Comparison of ENCODE assay signal across 19 mouse cellular contexts in the genomic region with DNA sequence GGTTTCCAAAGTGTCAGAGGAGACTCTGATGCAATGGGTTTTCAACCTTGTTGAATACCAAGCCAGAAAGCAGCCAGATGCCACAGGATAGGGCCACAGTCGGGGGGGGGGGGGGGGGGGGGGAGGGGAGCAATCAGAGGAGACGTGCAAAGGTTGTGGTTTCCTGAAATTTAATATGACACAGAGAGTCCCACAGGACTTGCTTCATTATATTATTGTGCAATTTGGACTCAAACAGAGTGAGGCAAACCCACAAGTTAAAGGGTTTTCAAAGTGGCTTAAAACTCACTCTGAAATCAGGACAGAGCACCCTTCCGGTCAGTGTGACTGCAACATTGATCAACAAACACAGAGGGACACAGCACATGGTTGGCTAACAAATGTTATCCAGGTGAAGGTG.
DNase-seq lines count a peak whose midpoint lies in the region; ATAC-seq lines count a peak whose summit lies in the region.
"Had no signal": no experiment of that assay in that cellular context is flagged by ENCODE, and none has a peak within 500 bp of the region (broad histone marks: within the 10 kb centered on the region; RNA-seq: fewer than 3 reads in every experiment).

No protein-coding gene starts in this region.

- no peak overlapping the region for H3K4me3 ChIP-seq in embryonic facial prominence, embryonic 10.5 days
- H3K4me3 ChIP-seq in liver, embryonic 15.5 days (replicated peaks) = no peak overlapping the region
- no peak overlapping the region for H3K4me3 ChIP-seq in midbrain, embryonic 15.5 days
- no peak overlapping the region for H3K4me3 ChIP-seq in hindbrain, embryonic 14.5 days (replicated peaks; ENCODE audit: low read length)
- H3K4me3 ChIP-seq: erythroblast, embryonic 14.5 days; heart, embryonic 15.5 days; hindbrain, embryonic 12.5 days; limb, embryonic 15.5 days; midbrain, embryonic 12.5 days had no signal

- no peaks in the 10 kb centered on the region for H3K36me3 ChIP-seq in embryonic facial prominence, embryonic 10.5 days (replicated peaks)
- no peaks in the 10 kb centered on the region for H3K36me3 ChIP-seq in liver, embryonic 15.5 days (replicated peaks)
- no peaks in the 10 kb centered on the region for H3K36me3 ChIP-seq in midbrain, embryonic 15.5 days (replicated peaks)
- H3K36me3 ChIP-seq in hindbrain, embryonic 14.5 days (replicated peaks; ENCODE audit: control insufficient read depth, insufficient read depth) = no peaks in the 10 kb centered on the region
- H3K36me3 ChIP-seq: G1E; heart, embryonic 15.5 days; hindbrain, embryonic 12.5 days; limb, embryonic 15.5 days; midbrain, embryonic 12.5 days had no signal

- no peak overlapping the region for H3K27ac ChIP-seq in embryonic facial prominence, embryonic 10.5 days (replicated peaks)
- H3K27ac ChIP-seq in liver, embryonic 15.5 days (replicated peaks) = peak overlapping the region; percentile 54
- no peak overlapping the region for H3K27ac ChIP-seq in midbrain, embryonic 15.5 days
- H3K27ac ChIP-seq in hindbrain, embryonic 14.5 days = no peak overlapping the region
- H3K27ac ChIP-seq: heart, embryonic 15.5 days; hindbrain, embryonic 12.5 days; limb, embryonic 15.5 days; midbrain, embryonic 12.5 days had no signal

- H3K9ac ChIP-seq in liver, embryonic 15.5 days = no peak overlapping the region
- no peak overlapping the region for H3K9ac ChIP-seq in midbrain, embryonic 15.5 days
- no peak overlapping the region for H3K9ac ChIP-seq in hindbrain, embryonic 14.5 days
- H3K9ac ChIP-seq: heart, embryonic 15.5 days; hindbrain, embryonic 12.5 days; limb, embryonic 15.5 days; midbrain, embryonic 12.5 days had no signal

- peaks cover 8% of the 10 kb centered on the region for H3K4me1 ChIP-seq in embryonic facial prominence, embryonic 10.5 days
- peaks cover 3% of the 10 kb centered on the region; the same call in 1 of the 2 replicates for H3K4me1 ChIP-seq in liver, embryonic 15.5 days (replicated peaks)
- H3K4me1 ChIP-seq in midbrain, embryonic 15.5 days = no peaks in the 10 kb centered on the region
- no peaks in the 10 kb centered on the region for H3K4me1 ChIP-seq in hindbrain, embryonic 14.5 days (replicated peaks; ENCODE audit: control insufficient read depth, insufficient read depth, low read length)
- H3K4me1 ChIP-seq: heart, embryonic 15.5 days; hindbrain, embryonic 12.5 days; midbrain, embryonic 12.5 days had no signal

- ATAC-seq in liver, embryonic 15.5 days (ENCODE audit: insufficient read depth) = peak; percentile 88
- ATAC-seq in midbrain, embryonic 15.5 days (replicated peaks) = no peak
- no peak for ATAC-seq in hindbrain, embryonic 14.5 days (ENCODE audit: low FRiP score)

- DNase-seq in adrenal gland, postnatal 10 days = peak; percentile 7
- DNase-seq in adrenal gland, postnatal 4 days (ENCODE audit: low spot score in 2 of 2) = no peak
- peak; percentile 92 for DNase-seq in 3T3-L1 (ENCODE audit: low read depth, low spot score)
- DNase-seq in embryonic facial prominence, embryonic 10.5 days (ENCODE audit: low spot score) = peak; percentile 45
- no peak for DNase-seq in cerebellum, postnatal 4 days (ENCODE audit: low spot score in 2 of 2)
- DNase-seq in hindbrain, embryonic 14.5 days (ENCODE audit: low spot score) = no peak
- DNase-seq: B cell, adult 2 months; cerebellum, adult 2 months; gastrocnemius, postnatal 36 days; kidney, adult 18-20 months; thymus, postnatal 36 days had no signal

- WGBS in embryonic facial prominence, embryonic 10.5 days = 23% methylated on average over 3 of the region's 3 CpGs
- WGBS in liver, embryonic 15.5 days (ENCODE audit: insufficient replicate concordance) = 13% methylated on average over 3 of the region's 3 CpGs
- WGBS in midbrain, embryonic 15.5 days = 38% methylated on average over 3 of the region's 3 CpGs
- 45% methylated on average over 3 of the region's 3 CpGs for WGBS in hindbrain, embryonic 14.5 days

- no peak overlapping the region for H3K4me2 ChIP-seq in liver, embryonic 15.5 days
- H3K4me2 ChIP-seq in midbrain, embryonic 15.5 days = no peak overlapping the region
- no peak overlapping the region for H3K4me2 ChIP-seq in hindbrain, embryonic 14.5 days (replicated peaks)
- H3K4me2 ChIP-seq: heart, embryonic 15.5 days; hindbrain, embryonic 12.5 days; limb, embryonic 15.5 days; midbrain, embryonic 12.5 days had no signal

- no peaks in the 10 kb centered on the region for H3K27me3 ChIP-seq in embryonic facial prominence, embryonic 10.5 days (replicated peaks; ENCODE audit: low read depth, poor library complexity, severe bottlenecking)
- no peaks in the 10 kb centered on the region for H3K27me3 ChIP-seq in liver, embryonic 15.5 days
- no peaks in the 10 kb centered on the region for H3K27me3 ChIP-seq in midbrain, embryonic 15.5 days (replicated peaks)
- no peaks in the 10 kb centered on the region for H3K27me3 ChIP-seq in hindbrain, embryonic 14.5 days (ENCODE audit: control insufficient read depth, insufficient read depth, low read length)
- H3K27me3 ChIP-seq: heart, embryonic 15.5 days; hindbrain, embryonic 12.5 days; limb, embryonic 15.5 days; midbrain, embryonic 12.5 days had no signal

- no peaks in the 10 kb centered on the region for H3K9me3 ChIP-seq in embryonic facial prominence, embryonic 10.5 days
- no peaks in the 10 kb centered on the region for H3K9me3 ChIP-seq in liver, embryonic 15.5 days (replicated peaks)
- H3K9me3 ChIP-seq in midbrain, embryonic 15.5 days = no peaks in the 10 kb centered on the region
- H3K9me3 ChIP-seq in hindbrain, embryonic 14.5 days (ENCODE audit: control insufficient read depth, low read length) = no peaks in the 10 kb centered on the region
- H3K9me3 ChIP-seq: G1E; heart, embryonic 15.5 days; hindbrain, embryonic 12.5 days; limb, embryonic 15.5 days; midbrain, embryonic 12.5 days had no signal

Comparison
In these comparisons a context has a peak if more than half of its experiments do, and no peak if none do; other contexts are left out.
1. DNase-seq: peak in adrenal gland, postnatal 10 days (single experiment), 3T3-L1 (single experiment) and embryonic facial prominence, embryonic 10.5 days (single experiment); none in adrenal gland, postnatal 4 days (0 of 2), cerebellum, postnatal 4 days (0 of 2) and hindbrain, embryonic 14.5 days (single experiment).